Mouse (Mus musculus) thymus, postnatal 4 days (tissue): ENCODE data around the gene Olfr869.

Experiments used
- DNase-seq: peaks from one replicate; pipeline ENCODE4 v3.0.0; 2021

Olfr869 gene

GRCm38 (mm10) chr9:20128709-20129108 lies at the start of gene Olfr869:
Olfr869 (plus strand) TSS chr9:20129009.
- no peak for DNase-seq

- DNase-seq: no peak
Observed at GRCm38 (mm10) chr9:20098326-20098725, 30.5 kb upstream of the Olfr869 start, which contains the start of gene Olfr868. Olfr868 (plus strand) TSS chr9:20098626.

GRCm38 (mm10) chr9:20149706-20150105 lies 20.9 kb downstream of the Olfr869 start:
- DNase-seq: no peak

GRCm38 (mm10) chr9:20173957-20174356 lies 45.1 kb downstream of the Olfr869 start, which contains the start of gene Olfr870:
Olfr870 (minus strand) TSS chr9:20174057.
- DNase-seq: no peak

GRCm38 (mm10) chr9:20179463-20179862 lies 50.7 kb downstream of the Olfr869 start:
- DNase-seq: no peak
